Mouse (Mus musculus) mesoderm, embryonic 11.5 days (tissue): ENCODE measurements around the gene Kmt5b.

Experiments used
- DNase-seq: peaks from one replicate; pipeline ENCODE4 v3.0.0-alpha.2; 2012; ENCODE audit warnings: low read depth, low spot score

Gene Kmt5b

GRCm38 (mm10) chr19:3767276-3767780 is at the start of gene Kmt5b:
Gene Kmt5b, plus strand, starts transcription at chr19:3767421.
- DNase-seq = peak; percentile 57

- DNase-seq = peak; percentile 80
Observed at GRCm38 (mm10) chr19:3718481-3719361, 48.5 kb upstream of the Kmt5b start.

GRCm38 (mm10) chr19:3719362-3719891 is 47.8 kb upstream of the Kmt5b start:
- peak; percentile 30 for DNase-seq

DNA sequence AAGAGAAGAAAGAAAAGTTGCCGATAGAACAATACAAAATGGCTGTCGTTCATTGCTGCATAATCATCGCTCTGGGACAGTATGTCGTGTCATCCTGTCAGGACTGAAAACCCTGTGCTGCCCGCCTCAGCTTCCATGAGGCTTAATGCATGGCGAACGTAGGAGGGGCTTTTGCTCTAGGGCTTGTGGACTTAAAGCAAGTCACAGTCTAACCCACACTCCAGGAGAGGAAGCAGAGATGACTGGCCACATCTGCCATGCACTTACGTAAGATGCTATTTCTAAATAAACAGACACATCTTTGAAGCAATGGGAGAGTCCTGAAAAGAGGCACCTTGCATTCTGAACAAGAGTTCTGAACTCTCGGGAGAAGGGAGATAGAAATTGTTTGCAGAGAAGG is 44.1 kb upstream of the Kmt5b start:
- no peak for DNase-seq

DNA sequence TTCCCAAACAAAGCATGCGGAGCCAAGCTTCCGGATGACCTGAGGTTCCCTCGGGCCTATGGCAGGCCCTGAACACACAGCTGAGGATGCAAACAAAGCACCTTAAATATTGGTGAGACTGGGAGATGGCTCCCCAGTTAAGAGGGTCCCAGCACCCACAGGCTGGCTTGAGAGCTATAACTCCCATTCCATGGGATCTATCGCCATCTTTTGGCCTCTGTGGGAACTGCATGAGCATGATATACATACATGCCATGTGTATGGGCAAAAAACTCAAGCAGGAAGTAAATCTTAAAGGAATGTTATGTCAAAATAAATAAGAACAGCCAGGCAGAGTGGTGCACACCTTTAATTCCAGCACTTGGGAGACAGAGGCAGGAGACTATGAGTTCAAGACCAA is 43.3 kb upstream of the Kmt5b start:
- peak; percentile 64 for DNase-seq

DNA sequence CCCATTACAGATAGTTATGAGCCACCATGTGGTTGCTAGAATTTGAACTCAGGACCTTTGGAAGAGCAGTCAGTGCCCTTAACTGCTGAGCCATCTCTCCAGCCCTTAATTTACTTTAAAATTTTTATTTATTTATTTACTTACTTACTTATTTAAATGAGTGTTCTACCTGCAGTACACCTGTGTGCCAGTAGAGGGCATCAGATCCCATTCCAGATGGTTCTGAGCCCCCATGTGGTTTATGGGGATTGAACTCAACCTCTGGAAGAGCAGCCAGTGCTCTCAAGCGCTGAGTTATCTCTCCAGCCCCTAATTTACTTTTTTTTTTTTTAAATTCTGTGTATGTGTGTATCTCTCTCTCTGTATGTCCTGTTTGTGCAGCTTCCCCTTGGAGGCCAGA is 42.4 kb upstream of the Kmt5b start:
- DNase-seq = peak; percentile 80

GRCm38 (mm10) chr19:3728901-3729300 is 38.3 kb upstream of the Kmt5b start:
- DNase-seq = no peak

GRCm38 (mm10) chr19:3730781-3731646 is 36.2 kb upstream of the Kmt5b start:
- no peak for DNase-seq

DNA sequence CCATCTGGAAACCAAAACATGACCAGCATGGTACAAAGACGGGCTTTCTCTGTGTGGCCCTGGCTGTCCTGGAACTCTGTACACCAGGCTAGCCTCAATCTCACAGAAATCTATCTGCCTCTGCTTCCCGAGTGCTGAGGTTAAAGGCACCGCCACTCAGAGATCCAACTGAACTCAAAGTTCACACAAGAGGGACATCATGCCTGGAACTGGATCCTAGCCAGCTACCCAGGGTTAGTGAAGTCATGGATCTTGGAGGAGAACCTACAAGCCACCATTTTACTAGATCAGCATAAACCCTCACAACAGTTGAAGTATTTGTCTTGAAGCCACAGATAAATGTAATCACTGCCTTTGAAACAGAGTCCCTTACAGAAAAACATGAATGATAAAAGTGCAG is 31.2 kb upstream of the Kmt5b start:
- DNase-seq = no peak

DNA sequence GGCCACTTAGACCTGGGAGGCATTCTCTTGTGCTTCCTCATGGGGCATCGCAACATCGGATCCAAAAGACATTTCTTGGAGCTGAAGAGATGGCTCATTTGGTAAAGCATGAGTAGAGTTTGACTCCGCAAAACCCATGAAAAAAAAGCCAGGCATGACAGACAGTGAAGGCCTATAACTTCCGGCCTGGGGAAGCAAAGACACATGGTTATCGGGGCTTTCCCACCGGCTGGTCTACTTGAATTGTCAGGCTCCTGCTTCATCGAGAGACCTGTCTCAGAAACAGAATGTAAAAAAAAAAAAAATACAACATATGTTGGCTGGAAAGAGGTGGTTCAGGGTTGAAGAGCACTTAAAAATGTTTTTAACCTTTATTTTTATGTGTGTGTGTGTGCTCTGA is 27.6 kb upstream of the Kmt5b start:
- no peak for DNase-seq

DNA sequence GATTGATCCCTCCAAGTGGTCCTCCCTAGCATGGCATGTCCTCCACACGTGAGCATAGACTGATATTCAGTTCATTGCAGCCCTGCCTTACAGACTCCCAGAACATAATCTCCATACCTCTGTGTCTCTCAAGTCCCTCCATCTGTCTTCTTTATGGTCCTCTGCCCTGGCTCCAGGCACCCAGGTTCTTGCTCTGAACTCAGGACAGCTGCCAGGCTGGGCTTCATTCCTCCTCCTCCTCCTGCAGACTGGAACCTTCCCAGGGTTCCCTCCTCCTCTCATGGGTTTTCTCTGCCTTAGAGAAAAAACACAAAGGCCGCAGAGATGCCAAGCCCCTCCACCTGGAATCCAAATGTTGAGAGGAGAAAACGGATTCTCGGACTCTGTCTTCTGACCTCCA is 24.5 kb upstream of the Kmt5b start:
- no peak for DNase-seq

- DNase-seq = no peak
Observed at GRCm38 (mm10) chr19:3743362-3743761, 23.9 kb upstream of the Kmt5b start.

- peak; percentile 61 for DNase-seq
Observed at GRCm38 (mm10) chr19:3743851-3744512, 23.2 kb upstream of the Kmt5b start.

DNA sequence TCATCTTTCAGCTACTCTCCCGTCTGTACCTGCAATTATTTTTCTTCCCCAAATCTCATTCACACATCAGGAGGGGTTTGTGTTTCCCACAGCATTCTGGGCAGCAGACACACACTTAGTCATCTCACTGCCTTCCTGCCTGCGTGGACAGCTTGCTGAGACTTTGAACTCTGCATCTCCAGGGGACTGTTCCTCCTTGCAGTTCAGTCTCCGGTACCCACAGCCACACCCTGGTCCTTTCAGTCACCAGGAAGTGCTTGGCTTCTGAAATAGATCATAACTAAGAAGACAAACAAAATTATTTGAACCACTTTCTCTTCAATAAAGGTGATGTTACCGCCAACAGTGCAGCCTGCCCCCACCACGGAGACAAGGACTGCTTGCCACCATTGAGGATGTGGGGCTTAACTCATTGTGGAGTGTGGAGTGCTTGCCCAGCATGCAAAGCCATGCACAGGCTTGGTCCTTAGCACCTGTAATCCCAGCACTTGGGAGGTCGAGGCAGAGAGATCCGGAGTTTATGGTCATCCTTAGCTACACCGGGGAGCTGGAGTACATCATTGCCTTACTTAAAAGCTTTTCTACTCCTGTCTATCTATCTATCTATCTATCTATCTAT is 14.5 kb upstream of the Kmt5b start:
- DNase-seq = no peak

GRCm38 (mm10) chr19:3753240-3753633 is 14.0 kb upstream of the Kmt5b start:
- no peak for DNase-seq

DNA sequence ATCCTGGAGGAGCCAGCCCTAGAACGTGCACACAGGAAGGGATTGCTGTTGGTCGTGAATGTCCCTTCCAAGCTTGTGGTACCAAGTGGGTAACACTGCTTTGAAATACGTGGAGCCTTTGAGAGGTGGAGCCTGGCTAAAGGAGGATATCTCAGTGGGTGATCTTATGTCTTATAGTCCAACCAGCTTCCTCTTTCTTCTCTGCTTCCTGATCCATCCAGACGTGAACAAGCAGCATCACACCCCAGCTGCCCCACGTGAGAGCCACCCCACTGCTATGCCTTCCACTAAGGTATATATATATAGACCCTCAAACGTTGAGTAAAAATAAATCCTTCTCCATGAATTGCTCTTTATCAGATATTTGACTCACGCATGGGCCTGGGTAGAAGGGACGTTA is 13.5 kb upstream of the Kmt5b start:
- no peak for DNase-seq

DNA sequence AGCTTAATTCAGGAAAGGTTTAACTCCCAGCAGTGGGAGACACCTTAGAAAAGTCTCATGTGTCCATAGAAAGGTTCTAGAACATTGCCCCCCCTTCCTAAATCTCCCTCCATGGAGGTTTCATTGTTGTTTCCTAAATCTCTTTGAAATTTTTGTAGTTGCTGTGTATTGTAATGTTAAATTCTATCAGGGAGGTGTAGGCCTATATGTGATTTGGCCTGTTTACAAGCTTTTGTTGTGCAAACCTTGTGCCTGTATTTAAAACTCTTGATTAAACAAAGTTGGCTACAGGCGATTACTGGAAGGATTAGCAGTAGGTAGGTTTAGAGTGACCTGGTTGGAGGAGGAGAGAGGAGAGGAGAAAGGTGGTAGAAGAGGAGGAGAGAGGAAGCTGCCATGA is 9.4 kb upstream of the Kmt5b start:
- DNase-seq = no peak

DNA sequence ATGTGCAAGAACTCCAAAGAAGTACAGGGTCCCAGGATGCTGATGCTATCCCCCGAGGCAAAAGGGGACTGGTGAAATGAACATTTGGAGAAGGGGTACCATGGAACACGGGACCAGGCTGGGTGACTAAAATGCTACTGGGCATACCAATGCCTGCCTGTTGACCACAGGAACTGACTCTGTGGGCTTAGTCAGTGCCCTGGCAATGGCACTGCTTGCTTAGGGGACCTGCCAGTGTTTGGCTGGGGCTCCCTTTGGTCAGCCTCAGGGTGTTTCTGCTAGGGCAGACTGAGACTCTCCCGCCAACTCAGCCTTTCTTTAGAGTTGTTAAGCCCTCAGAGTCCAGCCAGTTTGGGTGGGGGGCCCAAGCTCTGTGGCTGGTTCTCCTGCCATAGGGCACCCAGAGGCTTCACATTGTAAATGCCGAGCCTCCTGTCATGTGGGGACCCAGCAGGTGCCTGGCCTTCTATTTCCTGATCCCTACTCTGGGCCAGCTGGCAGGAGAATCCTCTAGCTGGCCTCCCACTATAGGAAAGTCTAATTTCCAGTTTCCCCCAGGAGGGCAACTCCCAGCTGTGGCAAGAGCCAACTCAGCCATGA is 1.9 kb upstream of the Kmt5b start:
- DNase-seq = no peak

DNA sequence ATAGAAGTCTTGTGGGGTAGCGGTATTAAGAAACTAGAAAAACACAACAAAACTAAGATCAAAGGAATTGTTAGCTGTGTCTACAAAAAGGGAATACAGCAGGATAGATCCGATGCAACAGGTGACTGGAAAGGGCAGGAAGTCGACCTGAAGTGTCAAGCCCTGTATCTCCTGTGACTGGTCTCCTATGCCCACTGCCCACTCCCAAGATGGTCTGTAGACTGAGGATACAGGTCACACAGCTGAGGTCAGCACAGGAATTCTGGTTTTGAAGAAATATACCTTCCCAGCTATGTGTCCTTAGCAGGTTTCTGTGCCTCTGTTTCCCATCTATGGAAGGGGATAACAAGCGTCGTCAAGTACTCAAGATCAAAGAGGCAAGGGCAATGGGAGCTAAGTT is 843 bp upstream of the Kmt5b start:
- DNase-seq = no peak

- DNase-seq = peak; percentile 95
Observed at GRCm38 (mm10) chr19:3767781-3768696, 818 bp downstream of the Kmt5b start.
